ENCODE assay signal across 16 mouse cellular contexts in genomic region chr8:123004033-123004922, GRCm38 (mm10). TPM values are rescaled to one million over a fixed set of nuclear protein-coding genes. Genes with fewer than 3 reads are reported as not detected.
DNase-seq lines count a peak whose midpoint lies in the region; ATAC-seq and TF ChIP-seq lines count a peak whose summit lies in the region.
"Had no signal": no experiment of that assay in that cellular context is flagged by ENCODE, and none has a peak within 500 bp of the region (broad histone marks: within the 10 kb centered on the region; RNA-seq: fewer than 3 reads in every experiment).

No protein-coding gene starts in this region.

- DNase-seq in gastrocnemius, adult 2 months, result no peak
- no peak for DNase-seq in gastrocnemius, postnatal 10 days
- DNase-seq in layer of hippocampus, adult 2 months (ENCODE audit: low spot score in 2 of 2), result no peak
- DNase-seq in layer of hippocampus, adult 18-20 months (ENCODE audit: low spot score in 2 of 2), result no peak
- DNase-seq in mesoderm, embryonic 11.5 days (ENCODE audit: low read depth, low spot score), result peak; percentile 19
- no peak for DNase-seq in left cerebral cortex, adult 9 months (ENCODE audit: low spot score in 2 of 2)
- DNase-seq: B cell, adult 2 months; cerebellum, postnatal 10 days; kidney, adult 8-10 months; lung, embryonic 14.5 days; thymus, postnatal 36 days had no signal

- ATAC-seq in common myeloid progenitor, adult 5-6 weeks (replicated peaks; ENCODE audit: low read depth, poor library complexity, severe bottlenecking), result peak; percentile 19; the same call in 1 of the 2 replicates
- no peak for ATAC-seq in megakaryocyte-erythroid progenitor cell, adult 5-6 weeks (replicated peaks; ENCODE audit: low FRiP score, low TSS enrichment, poor library complexity, severe bottlenecking)
- ATAC-seq: forebrain, embryonic 13.5 days; Patski had no signal

- peak; percentile 5; the same call in 1 of the 2 replicates for TF ChIP-seq CTCF in gastrocnemius, adult 2 months (IDR thresholded peaks at IDR 0.05)
- no peak for TF ChIP-seq CTCF in layer of hippocampus, adult 2 months (conservative IDR thresholded peaks at IDR 0.05)

- peak overlapping the region; percentile 83 for H3K27ac ChIP-seq in gastrocnemius, adult 2 months
- H3K27ac ChIP-seq in layer of hippocampus, adult 2 months, result 0 out of 2 replicates have a peak overlapping the region, but pooled peaks have one; percentile 4
- H3K27ac ChIP-seq: forebrain, embryonic 13.5 days; left cerebral cortex, adult 2 months had no signal

- H3K4me3 ChIP-seq in gastrocnemius, adult 2 months, result peak overlapping the region; percentile 32
- no peak overlapping the region for H3K4me3 ChIP-seq in layer of hippocampus, adult 2 months
- H3K4me3 ChIP-seq: forebrain, embryonic 13.5 days; left cerebral cortex, adult 2 months had no signal

- intact Hi-C loops in gastrocnemius, adult 2 months (cut with DNase I), result no loop called here

RNA-seq across cellular contexts. Expression of gene Ankrd11, which starts 37.8 kb away (rescaled TPM):
- 10 to 100 TPM; 60.3 to 62.1 TPM for total RNA-seq in gastrocnemius, adult 2 months (2021)
- total RNA-seq in gastrocnemius, postnatal 10 days (2021), result 10 to 100 TPM; 52.0 to 65.8 TPM
- 100 to 1,000 TPM; 165 to 176 TPM for total RNA-seq in layer of hippocampus, adult 2 months (2021)
- total RNA-seq in layer of hippocampus, adult 18-20 months (2021), result 100 to 1,000 TPM; 165 to 176 TPM
- total RNA-seq in common myeloid progenitor, adult 5-6 weeks (2017), result 82.3 and 90.9 TPM in 2 replicates
- 97.9 and 99.4 TPM in 2 replicates for total RNA-seq in megakaryocyte-erythroid progenitor cell, adult 5-6 weeks (2014; fragmentation: Nextera tagmentation)
- 57.1 and 57.3 TPM in 2 replicates for total RNA-seq in megakaryocyte-erythroid progenitor cell, adult 5-6 weeks (2017)

RNA-seq across cellular contexts. Expression of gene Spg7, which starts 58.5 kb away (rescaled TPM):
- total RNA-seq in gastrocnemius, adult 2 months (2021), result 10 to 100 TPM; 67.4 to 74.9 TPM
- 10 to 100 TPM; 49.6 to 56.8 TPM for total RNA-seq in gastrocnemius, postnatal 10 days (2021)
- 10 to 100 TPM; 63.4 to 66.3 TPM for total RNA-seq in layer of hippocampus, adult 2 months (2021)
- 10 to 100 TPM; 60.0 to 64.8 TPM for total RNA-seq in layer of hippocampus, adult 18-20 months (2021)
- 50.3 and 51.8 TPM in 2 replicates for total RNA-seq in common myeloid progenitor, adult 5-6 weeks (2017)
- total RNA-seq in megakaryocyte-erythroid progenitor cell, adult 5-6 weeks (2014; fragmentation: Nextera tagmentation), result 89.0 and 94.3 TPM in 2 replicates
- total RNA-seq in megakaryocyte-erythroid progenitor cell, adult 5-6 weeks (2017), result 60.1 and 68.2 TPM in 2 replicates
